Mouse (Mus musculus): ENCODE measurements at regions not wholly inside any gene's neighbourhood (a gene's known extent, or its start where the extent isn't known, plus 50 kb on each side); places are given as distances from the start of the nearest gene placed in this dataset.

DNA sequence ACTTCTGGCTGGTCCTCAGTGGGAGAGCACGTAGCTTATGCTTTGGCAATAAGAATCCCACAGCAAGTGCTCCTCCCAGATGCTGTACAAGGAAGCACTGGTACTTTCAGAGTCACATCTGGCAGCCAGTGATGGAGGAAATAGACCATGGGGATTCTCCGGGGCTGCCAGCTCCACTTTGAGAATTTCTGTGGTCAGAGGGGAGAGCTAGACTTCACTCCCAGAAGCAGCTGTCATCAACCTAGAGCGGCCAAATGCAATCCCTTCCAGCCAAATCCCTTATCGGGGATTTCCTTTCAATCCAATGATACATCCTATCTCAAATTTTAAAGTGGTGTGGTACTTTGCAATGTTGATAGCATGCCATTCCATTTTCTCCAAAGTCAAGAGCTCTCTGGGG lies 1474.1 kb upstream of the Flrt2 start:
- Histone ChIP-seq H3K36me3 (no peaks in the 10 kb centered on the region), H3K27ac (no peak overlapping the region), H3K4me3 (replicated peaks) (no peak overlapping the region), H3K4me1 (replicated peaks) (no peaks in the 10 kb centered on the region), H3K9me3 (no peaks in the 10 kb centered on the region), H3K9ac (no peak overlapping the region), H3K4me2 (replicated peaks) (no peak overlapping the region), H3K27me3 (replicated peaks) (no peaks in the 10 kb centered on the region)
- 84% methylated on average over 4 of the region's 4 CpGs for WGBS
- ATAC-seq = no peak

DNA sequence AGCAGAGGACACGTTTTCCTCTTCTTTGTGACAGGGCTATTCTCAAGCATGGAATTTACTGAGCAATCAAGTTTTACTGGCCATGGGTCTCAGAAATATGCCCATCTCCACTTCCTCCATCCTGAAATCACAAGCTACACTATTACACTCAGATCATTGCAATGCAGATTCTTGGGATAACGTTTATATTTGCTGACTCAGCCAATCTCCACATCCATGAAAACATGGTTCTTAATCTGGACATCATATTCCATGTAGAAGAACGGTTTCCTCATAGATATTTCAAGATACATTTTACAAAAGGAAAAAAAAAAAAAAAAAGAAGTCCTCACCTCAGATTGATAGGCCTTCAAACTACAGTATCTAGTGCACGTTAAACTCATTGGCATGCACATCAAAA lies 1462.1 kb upstream of the Flrt2 start:
- WGBS = 81% methylated on average over 4 of the region's 4 CpGs

DNA sequence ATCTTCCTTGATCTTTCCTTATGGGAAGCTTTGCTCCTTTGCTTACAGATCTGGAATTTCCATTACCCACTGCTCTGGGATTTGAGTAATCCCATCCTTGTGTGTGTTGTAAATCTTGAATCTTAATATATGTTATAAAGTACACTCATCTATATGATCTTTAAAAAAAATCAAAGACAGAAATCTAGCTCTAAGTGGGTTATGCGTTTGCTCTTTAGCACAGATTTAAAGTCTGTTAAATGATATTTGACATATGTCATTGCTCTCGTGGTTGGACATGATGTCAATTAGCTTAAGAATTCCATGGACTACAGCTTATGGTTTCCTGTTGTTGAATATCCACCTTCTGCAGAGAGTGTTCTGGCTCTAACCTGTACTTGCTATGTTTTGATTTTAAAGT lies 1446.7 kb upstream of the Flrt2 start:
- H3K4me2 ChIP-seq (replicated peaks) = no peak overlapping the region
- H3K9ac ChIP-seq = no peak overlapping the region
- no peak overlapping the region for H3K4me3 ChIP-seq (replicated peaks)
- no peak for ATAC-seq
- WGBS = 56% methylated on average over 2 of the region's 2 CpGs
- no peaks in the 10 kb centered on the region for H3K9me3 ChIP-seq
- no peaks in the 10 kb centered on the region for H3K4me1 ChIP-seq (replicated peaks)
- H3K27ac ChIP-seq = no peak overlapping the region
- no peaks in the 10 kb centered on the region for H3K27me3 ChIP-seq (replicated peaks)
- no peaks in the 10 kb centered on the region for H3K36me3 ChIP-seq

More for the DNA sequence above, 1462.1 kb upstream of the Flrt2 start:
- no peak overlapping the region for H3K9ac ChIP-seq
- no peak overlapping the region for H3K4me3 ChIP-seq (replicated peaks)
- H3K27me3 ChIP-seq (replicated peaks) = no peaks in the 10 kb centered on the region
- no peaks in the 10 kb centered on the region for H3K9me3 ChIP-seq
- H3K4me2 ChIP-seq (replicated peaks) = no peak overlapping the region
- H3K36me3 ChIP-seq = no peaks in the 10 kb centered on the region
- ATAC-seq = no peak
- H3K27ac ChIP-seq = no peak overlapping the region
- no peaks in the 10 kb centered on the region for H3K4me1 ChIP-seq (replicated peaks)

DNA sequence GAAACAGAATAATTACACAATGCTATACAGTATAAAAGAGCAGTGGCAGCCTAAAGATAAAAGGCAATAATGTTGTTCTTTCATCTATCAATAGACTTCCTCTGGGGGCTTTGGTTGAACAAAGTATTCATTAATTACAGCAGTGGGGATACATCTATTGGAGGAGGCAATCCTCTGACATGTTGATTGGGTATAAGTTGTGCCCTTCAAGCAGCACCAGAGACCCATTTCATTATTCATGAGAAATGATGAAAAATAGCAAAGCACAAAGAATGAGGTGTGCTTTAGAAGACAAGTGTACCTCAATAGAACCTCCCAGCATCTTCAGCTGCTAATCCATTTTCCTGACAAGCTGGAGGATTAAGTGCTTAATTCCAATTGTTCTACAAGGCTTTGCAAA lies 1444.7 kb upstream of the Flrt2 start:
- H3K27ac ChIP-seq = no peak overlapping the region
- no peaks in the 10 kb centered on the region for H3K36me3 ChIP-seq
- ATAC-seq = no peak
- no peak overlapping the region for H3K4me2 ChIP-seq (replicated peaks)
- H3K4me3 ChIP-seq (replicated peaks) = no peak overlapping the region
- no peaks in the 10 kb centered on the region for H3K9me3 ChIP-seq
- no peaks in the 10 kb centered on the region for H3K27me3 ChIP-seq (replicated peaks)
- no peaks in the 10 kb centered on the region for H3K4me1 ChIP-seq (replicated peaks)
- no peak overlapping the region for H3K9ac ChIP-seq

DNA sequence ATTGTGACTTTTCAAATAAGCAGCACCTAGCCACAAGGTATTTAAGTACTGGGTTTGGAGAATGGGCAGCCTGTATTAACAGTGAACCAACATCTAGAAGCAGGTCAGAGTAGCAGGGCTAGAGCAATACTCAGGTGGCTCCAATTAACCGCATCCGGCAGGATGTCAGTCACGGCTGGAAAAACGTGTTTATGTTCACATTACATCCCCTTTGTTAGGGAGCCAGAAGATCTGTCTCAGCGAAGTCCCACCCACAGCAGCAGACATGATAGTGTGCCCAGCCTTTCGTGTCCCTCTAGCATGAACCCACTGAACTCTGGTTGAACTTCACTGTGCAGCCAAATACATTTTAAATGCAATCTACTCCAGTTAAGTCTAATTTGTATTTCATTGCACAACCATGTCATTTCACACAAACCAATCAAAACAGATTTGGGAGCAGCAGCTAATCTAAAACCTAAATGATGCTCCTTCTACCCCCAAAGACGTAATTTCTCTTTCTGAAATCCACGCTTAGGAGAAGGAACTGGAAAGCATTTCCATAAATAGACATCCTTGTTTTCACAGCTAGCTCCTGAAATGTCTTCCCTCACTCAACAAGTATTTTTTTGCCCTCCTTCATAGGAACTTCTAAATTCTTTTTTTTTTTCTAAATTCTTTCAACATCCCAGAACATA lies 1438.9 kb upstream of the Flrt2 start:
- 49% methylated on average over 8 of the region's 8 CpGs for WGBS
- Histone ChIP-seq H3K27me3 (replicated peaks) (no peaks in the 10 kb centered on the region), H3K9me3 (no peaks in the 10 kb centered on the region), H3K36me3 (no peaks in the 10 kb centered on the region), H3K9ac (no peak overlapping the region), H3K4me3 (replicated peaks) (no peak overlapping the region), H3K4me2 (replicated peaks) (no peak overlapping the region), H3K27ac (no peak overlapping the region), H3K4me1 (replicated peaks) (no peaks in the 10 kb centered on the region)
- ATAC-seq = no peak

DNA sequence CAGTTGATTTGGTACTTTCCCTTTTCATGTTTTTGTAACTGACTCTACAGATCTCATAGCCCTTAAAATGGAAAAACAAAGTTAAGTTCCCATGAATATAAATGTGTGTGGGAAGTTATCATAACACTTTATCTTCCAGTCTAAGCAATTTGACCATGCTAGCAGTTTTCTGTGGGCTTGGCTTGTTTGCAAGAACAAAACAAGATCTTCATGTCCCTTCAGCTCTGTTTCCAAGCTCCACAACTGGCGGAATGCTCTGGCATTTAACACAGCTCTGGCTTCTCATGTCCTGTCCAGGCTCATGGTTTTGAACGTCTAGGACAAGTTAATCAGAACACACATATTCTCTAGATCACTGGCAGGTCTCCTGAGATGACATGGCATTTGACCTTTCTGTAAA lies 1411.1 kb upstream of the Flrt2 start:
- no peak overlapping the region for H3K4me3 ChIP-seq (replicated peaks)
- H3K4me1 ChIP-seq (replicated peaks) = no peaks in the 10 kb centered on the region
- H3K9ac ChIP-seq = no peak overlapping the region
- no peaks in the 10 kb centered on the region for H3K27me3 ChIP-seq (replicated peaks)
- H3K27ac ChIP-seq = no peak overlapping the region
- ATAC-seq = no peak
- 63% methylated on average over 2 of the region's 2 CpGs for WGBS
- no peaks in the 10 kb centered on the region for H3K9me3 ChIP-seq
- no peak overlapping the region for H3K4me2 ChIP-seq (replicated peaks)
- H3K36me3 ChIP-seq = no peaks in the 10 kb centered on the region

DNA sequence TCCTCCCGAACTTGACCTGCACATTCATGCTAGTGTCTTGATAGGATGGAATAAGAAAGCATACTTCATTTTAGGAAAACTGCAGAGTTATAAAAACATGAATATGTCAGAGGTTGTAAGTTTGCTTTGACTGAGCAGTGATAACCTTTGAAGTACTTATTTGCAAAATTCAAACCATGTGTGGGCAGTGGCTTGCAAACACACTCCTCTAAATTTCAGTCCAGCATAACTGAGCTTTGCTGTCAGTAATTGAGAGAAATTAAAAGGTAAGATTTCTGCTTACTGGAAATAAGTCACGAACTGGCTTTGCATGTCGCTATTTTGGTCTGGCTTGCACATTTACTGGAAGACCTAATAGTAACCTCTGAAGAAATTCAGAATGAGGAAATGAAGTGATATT lies 1409.1 kb upstream of the Flrt2 start:
- Histone ChIP-seq H3K9ac (no peak overlapping the region), H3K4me1 (replicated peaks) (no peaks in the 10 kb centered on the region), H3K4me2 (replicated peaks) (no peak overlapping the region), H3K4me3 (replicated peaks) (no peak overlapping the region), H3K9me3 (no peaks in the 10 kb centered on the region), H3K27ac (no peak overlapping the region), H3K36me3 (no peaks in the 10 kb centered on the region), H3K27me3 (replicated peaks) (no peaks in the 10 kb centered on the region)
- 91% methylated on average over 3 of the region's 3 CpGs for WGBS
- ATAC-seq = no peak

DNA sequence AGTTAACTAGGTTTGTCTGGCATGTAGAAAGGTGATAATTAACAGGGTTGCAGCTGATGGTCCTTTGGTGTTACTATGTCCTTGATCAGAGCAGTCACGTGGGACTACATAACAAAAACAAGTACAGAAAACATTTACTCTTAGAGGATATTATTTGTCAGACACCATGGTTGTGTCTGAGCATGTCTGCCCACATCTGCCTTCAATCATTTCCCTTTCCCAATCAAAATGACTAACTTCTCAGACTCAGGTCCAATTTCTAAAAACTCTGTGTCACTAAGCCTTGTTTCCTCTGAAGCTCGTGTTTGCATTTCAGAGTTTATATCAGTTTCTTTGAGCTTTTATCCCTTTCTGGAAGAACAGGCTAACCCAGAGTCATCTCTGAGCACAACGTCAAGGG lies 1408.5 kb upstream of the Flrt2 start:
- no peaks in the 10 kb centered on the region for H3K36me3 ChIP-seq
- no peak overlapping the region for H3K27ac ChIP-seq
- no peaks in the 10 kb centered on the region for H3K4me1 ChIP-seq (replicated peaks)
- H3K27me3 ChIP-seq (replicated peaks) = no peaks in the 10 kb centered on the region
- no peak overlapping the region for H3K4me2 ChIP-seq (replicated peaks)
- H3K4me3 ChIP-seq (replicated peaks) = no peak overlapping the region
- ATAC-seq = no peak
- 73% methylated on average over 3 of the region's 3 CpGs for WGBS
- H3K9ac ChIP-seq = no peak overlapping the region
- H3K9me3 ChIP-seq = no peaks in the 10 kb centered on the region

DNA sequence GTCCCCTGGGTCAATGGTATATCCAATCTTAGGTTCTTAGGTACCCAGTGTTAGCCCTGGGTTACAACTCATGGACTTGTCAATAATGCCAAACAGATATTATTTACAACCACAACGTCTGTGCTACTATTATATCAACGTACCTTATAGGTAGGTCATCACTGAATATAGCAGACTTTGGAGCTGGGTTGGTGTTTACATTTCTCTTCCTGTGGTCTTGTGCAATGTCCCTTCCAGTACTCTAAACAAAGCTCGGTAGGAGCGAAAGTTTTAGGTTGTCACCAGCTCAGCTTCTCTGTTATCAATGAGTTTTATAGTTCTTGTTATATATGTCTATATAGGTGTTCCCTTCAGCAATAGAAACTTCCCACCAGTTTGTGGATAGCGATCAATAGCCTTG lies 1394.2 kb upstream of the Flrt2 start:
- no peak overlapping the region for H3K27ac ChIP-seq
- H3K9me3 ChIP-seq = no peaks in the 10 kb centered on the region
- no peak for ATAC-seq
- H3K4me1 ChIP-seq (replicated peaks) = no peaks in the 10 kb centered on the region
- H3K9ac ChIP-seq = no peak overlapping the region
- WGBS = 74% methylated on average over 5 of the region's 5 CpGs
- H3K4me2 ChIP-seq (replicated peaks) = no peak overlapping the region
- H3K27me3 ChIP-seq (replicated peaks) = no peaks in the 10 kb centered on the region
- H3K36me3 ChIP-seq = no peaks in the 10 kb centered on the region
- H3K4me3 ChIP-seq (replicated peaks) = no peak overlapping the region

DNA sequence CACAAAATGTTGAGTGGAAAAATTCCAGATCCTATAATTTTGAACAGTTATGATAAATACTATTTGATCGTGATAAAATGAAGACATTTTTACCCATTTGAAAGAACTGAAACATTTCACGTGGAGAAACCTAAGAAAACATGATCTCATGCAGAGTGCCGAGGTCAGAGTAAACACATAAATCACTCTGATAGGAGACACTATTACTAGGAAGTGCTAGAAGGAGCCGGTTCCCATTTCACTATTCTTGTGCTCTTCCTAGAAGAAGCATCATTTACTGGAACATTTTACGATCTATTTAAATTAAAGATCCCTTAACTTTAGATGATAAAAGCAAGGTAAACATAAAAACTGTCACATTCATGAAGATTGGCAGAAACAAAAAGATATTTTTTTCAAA lies 1359.7 kb upstream of the Flrt2 start:
- no peaks in the 10 kb centered on the region for H3K4me1 ChIP-seq (replicated peaks)
- no peaks in the 10 kb centered on the region for H3K36me3 ChIP-seq
- no peaks in the 10 kb centered on the region for H3K27me3 ChIP-seq (replicated peaks)
- no peak overlapping the region for H3K4me3 ChIP-seq (replicated peaks)
- H3K4me2 ChIP-seq (replicated peaks) = no peak overlapping the region
- H3K9me3 ChIP-seq = no peaks in the 10 kb centered on the region
- no peak for ATAC-seq
- WGBS = 29% methylated on average over 5 of the region's 5 CpGs
- H3K9ac ChIP-seq = no peak overlapping the region
- no peak overlapping the region for H3K27ac ChIP-seq

DNA sequence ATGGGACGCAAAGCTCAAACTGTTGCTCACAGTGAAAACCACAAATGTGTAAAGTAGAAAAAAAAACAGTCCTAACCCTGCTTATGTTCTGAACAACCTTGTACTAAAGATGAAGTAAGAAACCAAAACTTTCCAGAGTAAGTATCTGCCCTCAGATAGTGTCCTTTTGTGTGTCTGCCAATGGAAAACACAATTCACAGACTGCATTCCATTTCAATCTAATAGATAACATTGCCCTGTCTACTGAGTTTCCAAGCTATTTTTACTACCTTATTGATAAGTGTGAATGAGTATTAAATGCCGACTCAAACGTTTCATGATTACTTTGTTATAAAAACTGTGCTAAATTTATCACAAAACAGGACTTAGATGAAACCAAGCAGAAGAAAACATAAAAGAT lies 1357.4 kb upstream of the Flrt2 start:
- WGBS = 72% methylated on average over 3 of the region's 3 CpGs
- Histone ChIP-seq H3K27ac (no peak overlapping the region), H3K4me1 (replicated peaks) (no peaks in the 10 kb centered on the region), H3K4me3 (replicated peaks) (no peak overlapping the region), H3K9me3 (no peaks in the 10 kb centered on the region), H3K9ac (no peak overlapping the region), H3K36me3 (no peaks in the 10 kb centered on the region), H3K27me3 (replicated peaks) (no peaks in the 10 kb centered on the region), H3K4me2 (replicated peaks) (no peak overlapping the region)
- ATAC-seq = no peak

DNA sequence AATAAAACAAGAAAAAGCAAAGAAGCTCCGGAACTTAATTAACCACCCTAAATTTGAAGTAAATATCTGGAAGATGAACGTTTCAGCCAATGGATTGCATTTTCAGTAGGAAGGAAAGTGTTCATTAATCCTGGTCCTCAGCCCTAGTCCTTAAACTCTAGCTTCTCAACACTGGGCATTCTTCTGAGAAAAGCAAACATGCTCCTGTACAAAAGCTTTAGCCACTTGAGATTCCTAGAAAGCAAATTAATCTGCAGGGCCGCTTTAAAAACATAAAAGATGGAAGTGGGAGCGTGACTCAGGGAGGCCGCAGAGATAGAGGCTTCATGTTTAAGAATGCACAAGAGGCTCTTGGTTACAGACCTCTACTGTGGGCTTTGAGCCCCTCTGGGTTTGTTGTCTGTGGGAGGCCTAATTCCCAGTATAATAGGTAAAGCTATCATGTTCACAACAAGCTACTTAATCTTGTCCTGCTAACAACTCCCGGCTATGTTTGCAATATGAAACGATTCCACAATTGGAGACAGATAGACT lies 1342.3 kb upstream of the Flrt2 start:
- Histone ChIP-seq H3K36me3 (no peaks in the 10 kb centered on the region), H3K4me2 (replicated peaks) (no peak overlapping the region), H3K4me1 (replicated peaks) (no peaks in the 10 kb centered on the region), H3K27me3 (replicated peaks) (no peaks in the 10 kb centered on the region), H3K9me3 (no peaks in the 10 kb centered on the region), H3K27ac (no peak overlapping the region), H3K4me3 (replicated peaks) (no peak overlapping the region), H3K9ac (no peak overlapping the region)
- no peak for ATAC-seq
- WGBS = 55% methylated on average over 7 of the region's 7 CpGs

DNA sequence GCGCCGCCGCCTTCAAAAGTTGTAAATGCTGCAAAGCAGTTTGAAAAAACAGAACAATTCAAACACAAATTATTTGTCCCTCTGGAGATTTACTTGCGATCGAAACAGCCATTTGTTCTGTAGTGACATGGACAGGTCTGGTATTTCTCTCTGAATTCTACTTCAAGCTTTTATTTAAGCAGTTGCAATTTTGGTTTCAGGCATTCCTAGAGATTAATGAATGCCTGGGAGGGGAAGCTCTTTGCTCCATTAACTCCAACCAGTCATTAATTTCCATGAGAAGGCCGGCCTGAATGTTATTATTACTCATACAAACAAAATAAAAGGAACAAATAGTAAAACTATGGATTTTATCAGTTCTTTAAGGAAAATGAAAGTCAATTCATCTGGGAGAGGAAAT lies 1327.8 kb upstream of the Flrt2 start:
- no peak for ATAC-seq
- H3K9ac ChIP-seq = no peak overlapping the region
- no peaks in the 10 kb centered on the region for H3K9me3 ChIP-seq
- no peak overlapping the region for H3K27ac ChIP-seq
- H3K4me2 ChIP-seq (replicated peaks) = no peak overlapping the region
- no peaks in the 10 kb centered on the region for H3K36me3 ChIP-seq
- WGBS = 43% methylated on average over 6 of the region's 6 CpGs
- H3K27me3 ChIP-seq (replicated peaks) = no peaks in the 10 kb centered on the region
- no peaks in the 10 kb centered on the region for H3K4me1 ChIP-seq (replicated peaks)
- no peak overlapping the region for H3K4me3 ChIP-seq (replicated peaks)
